Mouse (Mus musculus): Measurements from ENCODE around the gene Qprt. TPM values are rescaled to one million over a fixed set of nuclear protein-coding genes. Genes with fewer than 3 reads are reported as not detected.

The Qprt gene
- total RNA-seq, 1 experiment = 5.6 TPM

DNA sequence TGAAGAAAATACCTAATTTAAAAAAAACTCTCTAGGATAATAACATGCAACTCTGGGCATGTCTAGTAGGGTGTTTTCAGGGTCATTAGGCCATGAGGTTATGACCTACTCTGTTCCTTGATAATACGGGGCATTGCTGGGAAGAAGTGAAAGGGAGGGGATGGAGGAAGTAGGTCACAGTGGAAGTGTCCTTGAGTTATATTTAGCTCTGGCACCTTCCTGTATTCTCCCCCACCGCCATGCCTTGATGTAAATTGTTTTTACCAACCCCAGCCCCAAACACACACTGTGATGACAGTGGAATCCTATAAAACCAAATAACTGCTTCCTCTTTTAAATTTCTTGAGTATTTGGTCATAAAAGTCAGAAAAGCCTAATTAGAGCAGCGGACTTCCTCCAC, 42.0 kb downstream of the Qprt start:
- in situ Hi-C loops (cut with MboI; ENCODE audit: low sequenced_read_pairs in 2 of 2, unreplicated experiment in 2 of 2) = no loop called here
- Histone ChIP-seq H3K9me3 (ENCODE audit: control insufficient read depth, insufficient read depth, low read depth, low read length) (no peaks in the 10 kb centered on the region), H3K27ac (ENCODE audit: insufficient read depth, low read depth, low read length, poor library complexity, severe bottlenecking) (peak overlapping the region; percentile 28; the same call in 1 of the 2 replicates), H3K4me1 (ENCODE audit: control insufficient read depth in 2 of 2, insufficient read depth in 2 of 2, low read length in 2 of 2, poor library complexity in 1 of 2) (peaks cover 3 to 6% of the 10 kb centered on the region in 2 experiments; a peak in 1 of 4 replicates), H3K36me3 (ENCODE audit: control insufficient read depth, insufficient read depth, low read length, poor library complexity, severe bottlenecking) (no peaks in the 10 kb centered on the region), H3K9ac (ENCODE audit: insufficient read depth, low read depth, low read length, poor library complexity, severe bottlenecking) (no peak overlapping the region), H3K4me3 (ENCODE audit: insufficient read depth in 1 of 2, low read depth in 1 of 2, low read length in 2 of 2, poor library complexity in 1 of 2, severe bottlenecking in 1 of 2) (no peak overlapping the region)
- no peak for DNase-seq (ENCODE audit: low read depth, low spot score)
- TF ChIP-seq ZNF384 (IDR thresholded peaks at IDR 0.05; ENCODE audit: low read depth, low read length) = no peak
- TF ChIP-seq MAFK (IDR thresholded peaks at IDR 0.05; ENCODE audit: insufficient read depth, low read depth, low read length) = no peak
- TF ChIP-seq HCFC1 (IDR thresholded peaks at IDR 0.05; ENCODE audit: borderline replicate concordance, insufficient read depth, low read length) = no peak
- TF ChIP-seq CHD2 (IDR thresholded peaks at IDR 0.05; ENCODE audit: low read depth, low read length) = no peak
- no peak for TF ChIP-seq ZC3H11A (IDR thresholded peaks at IDR 0.05; ENCODE audit: borderline replicate concordance, low read depth, low read length)

DNA sequence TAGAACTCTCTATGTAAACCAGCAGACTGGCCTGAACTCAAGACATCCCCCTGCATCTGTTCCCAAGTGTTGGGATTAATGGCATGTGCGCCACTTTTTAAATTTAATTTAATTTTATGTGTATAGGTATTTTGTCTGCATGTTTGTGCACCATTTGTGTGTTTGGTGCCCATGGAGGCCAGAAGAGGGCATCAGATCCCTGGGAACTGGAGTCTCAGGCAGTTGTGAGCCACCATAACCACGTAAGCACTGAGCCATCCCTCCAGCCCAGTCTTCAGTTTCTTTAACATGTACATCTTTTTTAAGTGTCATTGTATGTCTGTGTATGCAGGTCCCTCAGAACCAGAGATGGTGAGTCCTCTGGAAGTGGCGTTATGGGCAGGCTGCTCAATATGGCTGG, 44.3 kb downstream of the Qprt start:
- Histone ChIP-seq H3K4me3 (ENCODE audit: insufficient read depth in 1 of 2, low read depth in 1 of 2, low read length in 2 of 2, poor library complexity in 1 of 2, severe bottlenecking in 1 of 2) (no peak overlapping the region), H3K4me1 (ENCODE audit: control insufficient read depth in 2 of 2, insufficient read depth in 2 of 2, low read length in 2 of 2, poor library complexity in 1 of 2) (peaks cover 3 to 4% of the 10 kb centered on the region in 2 experiments; a peak in 1 of 4 replicates), H3K9me3 (ENCODE audit: control insufficient read depth, insufficient read depth, low read depth, low read length) (no peaks in the 10 kb centered on the region), H3K9ac (ENCODE audit: insufficient read depth, low read depth, low read length, poor library complexity, severe bottlenecking) (no peak overlapping the region), H3K36me3 (ENCODE audit: control insufficient read depth, insufficient read depth, low read length, poor library complexity, severe bottlenecking) (no peaks in the 10 kb centered on the region), H3K27ac (ENCODE audit: insufficient read depth, low read depth, low read length, poor library complexity, severe bottlenecking) (no peak overlapping the region)
- DNase-seq (ENCODE audit: low read depth, low spot score) = no peak
- in situ Hi-C loops (cut with MboI; ENCODE audit: low sequenced_read_pairs in 2 of 2, unreplicated experiment in 2 of 2) = no loop called here
- TF ChIP-seq ZC3H11A (IDR thresholded peaks at IDR 0.05; ENCODE audit: borderline replicate concordance, low read depth, low read length) (no peak), MAFK (IDR thresholded peaks at IDR 0.05; ENCODE audit: insufficient read depth, low read depth, low read length) (no peak), CHD2 (IDR thresholded peaks at IDR 0.05; ENCODE audit: low read depth, low read length) (no peak), ZNF384 (IDR thresholded peaks at IDR 0.05; ENCODE audit: low read depth, low read length) (no peak), HCFC1 (IDR thresholded peaks at IDR 0.05; ENCODE audit: borderline replicate concordance, insufficient read depth, low read length) (no peak)

DNA sequence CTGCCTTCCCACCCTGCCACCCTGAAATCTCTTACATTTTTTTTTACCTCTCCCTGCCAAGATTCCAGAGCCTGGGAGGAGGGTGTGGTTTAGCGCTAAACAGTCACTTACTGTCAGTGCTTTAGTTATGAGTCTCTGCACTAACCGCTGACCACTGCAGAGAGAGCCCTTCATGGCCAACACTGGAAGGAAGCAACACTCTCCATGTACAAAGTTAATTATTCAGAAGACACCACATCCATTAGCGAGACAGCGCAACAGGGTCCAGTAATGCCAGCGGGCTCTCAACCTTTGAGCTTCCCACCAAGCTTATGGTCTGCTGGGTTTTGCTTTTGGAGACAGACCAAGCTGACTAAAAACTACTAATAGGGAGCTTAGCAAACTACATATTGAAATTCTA, 45.8 kb downstream of the Qprt start:
- DNase-seq (ENCODE audit: low read depth, low spot score) = no peak
- no peak overlapping the region for H3K9ac ChIP-seq (ENCODE audit: insufficient read depth, low read depth, low read length, poor library complexity, severe bottlenecking)
- TF ChIP-seq HCFC1 (IDR thresholded peaks at IDR 0.05; ENCODE audit: borderline replicate concordance, insufficient read depth, low read length) = no peak
- TF ChIP-seq ZC3H11A (IDR thresholded peaks at IDR 0.05; ENCODE audit: borderline replicate concordance, low read depth, low read length) = no peak
- TF ChIP-seq CHD2 (IDR thresholded peaks at IDR 0.05; ENCODE audit: low read depth, low read length) = no peak
- no peak for TF ChIP-seq MAFK (IDR thresholded peaks at IDR 0.05; ENCODE audit: insufficient read depth, low read depth, low read length)
- TF ChIP-seq ZNF384 (IDR thresholded peaks at IDR 0.05; ENCODE audit: low read depth, low read length) = no peak
- peaks cover 3 to 4% of the 10 kb centered on the region in 2 experiments; a peak in 1 of 4 replicates for H3K4me1 ChIP-seq (ENCODE audit: control insufficient read depth in 2 of 2, insufficient read depth in 2 of 2, low read length in 2 of 2, poor library complexity in 1 of 2)
- H3K9me3 ChIP-seq (ENCODE audit: control insufficient read depth, insufficient read depth, low read depth, low read length) = no peaks in the 10 kb centered on the region
- H3K27ac ChIP-seq (ENCODE audit: insufficient read depth, low read depth, low read length, poor library complexity, severe bottlenecking) = no peak overlapping the region
- H3K4me3 ChIP-seq (ENCODE audit: insufficient read depth in 1 of 2, low read depth in 1 of 2, low read length in 2 of 2, poor library complexity in 1 of 2, severe bottlenecking in 1 of 2) = no peak overlapping the region
- in situ Hi-C loops (cut with MboI; ENCODE audit: low sequenced_read_pairs in 2 of 2, unreplicated experiment in 2 of 2) = no loop called here
- no peaks in the 10 kb centered on the region for H3K36me3 ChIP-seq (ENCODE audit: control insufficient read depth, insufficient read depth, low read length, poor library complexity, severe bottlenecking)

DNA sequence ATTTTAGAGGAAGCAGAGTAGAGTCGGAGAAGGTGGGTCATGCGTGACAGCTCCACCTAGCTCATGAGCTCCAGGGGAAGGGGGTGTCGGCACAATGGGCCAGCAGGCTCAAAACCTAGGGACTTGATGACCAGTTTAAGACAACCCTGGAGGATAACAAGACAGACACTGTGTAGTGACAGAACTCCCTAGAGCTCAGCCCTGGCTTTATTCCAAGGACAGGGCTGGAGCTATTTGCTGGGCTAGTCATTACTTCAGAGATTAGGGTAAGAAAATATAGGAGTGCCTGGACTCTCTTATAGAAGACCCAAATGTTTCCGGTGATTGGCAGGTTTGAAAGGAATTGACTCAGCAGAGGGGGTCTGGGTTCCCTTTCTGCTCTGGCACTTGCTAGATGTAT, 48.8 kb downstream of the Qprt start:
- no peak for TF ChIP-seq MAFK (IDR thresholded peaks at IDR 0.05; ENCODE audit: insufficient read depth, low read depth, low read length)
- TF ChIP-seq HCFC1 (IDR thresholded peaks at IDR 0.05; ENCODE audit: borderline replicate concordance, insufficient read depth, low read length) = no peak
- TF ChIP-seq ZNF384 (IDR thresholded peaks at IDR 0.05; ENCODE audit: low read depth, low read length) = no peak
- TF ChIP-seq CHD2 (IDR thresholded peaks at IDR 0.05; ENCODE audit: low read depth, low read length) = no peak
- TF ChIP-seq ZC3H11A (IDR thresholded peaks at IDR 0.05; ENCODE audit: borderline replicate concordance, low read depth, low read length) = no peak
- in situ Hi-C loops (cut with MboI; ENCODE audit: low sequenced_read_pairs in 2 of 2, unreplicated experiment in 2 of 2) = no loop called here
- no peaks in the 10 kb centered on the region for H3K36me3 ChIP-seq (ENCODE audit: control insufficient read depth, insufficient read depth, low read length, poor library complexity, severe bottlenecking)
- no peak overlapping the region for H3K4me3 ChIP-seq (ENCODE audit: insufficient read depth in 1 of 2, low read depth in 1 of 2, low read length in 2 of 2, poor library complexity in 1 of 2, severe bottlenecking in 1 of 2)
- no peak for DNase-seq (ENCODE audit: low read depth, low spot score)
- H3K9ac ChIP-seq (ENCODE audit: insufficient read depth, low read depth, low read length, poor library complexity, severe bottlenecking) = no peak overlapping the region
- no peaks in the 10 kb centered on the region for H3K4me1 ChIP-seq (ENCODE audit: control insufficient read depth in 2 of 2, insufficient read depth in 2 of 2, low read length in 2 of 2, poor library complexity in 1 of 2)
- no peak overlapping the region for H3K27ac ChIP-seq (ENCODE audit: insufficient read depth, low read depth, low read length, poor library complexity, severe bottlenecking)
- H3K9me3 ChIP-seq (ENCODE audit: control insufficient read depth, insufficient read depth, low read depth, low read length) = no peaks in the 10 kb centered on the region

Data from ES-E14 (cell line).